Mouse (Mus musculus) ES-Bruce4 (cell line): ENCODE results near the gene Ip6k1.

Experiments used
- CTCF ChIP-seq: IDR thresholded peaks from one replicate; pipeline ENCODE4 v1.8.1; 2011; ENCODE audit warnings: low read depth, low read length
- POLR2A ChIP-seq: IDR thresholded peaks from one replicate; pipeline ENCODE4 v1.8.1; 2011; ENCODE audit warnings: low read length; ENCODE audit not compliant: insufficient read depth

DNA sequence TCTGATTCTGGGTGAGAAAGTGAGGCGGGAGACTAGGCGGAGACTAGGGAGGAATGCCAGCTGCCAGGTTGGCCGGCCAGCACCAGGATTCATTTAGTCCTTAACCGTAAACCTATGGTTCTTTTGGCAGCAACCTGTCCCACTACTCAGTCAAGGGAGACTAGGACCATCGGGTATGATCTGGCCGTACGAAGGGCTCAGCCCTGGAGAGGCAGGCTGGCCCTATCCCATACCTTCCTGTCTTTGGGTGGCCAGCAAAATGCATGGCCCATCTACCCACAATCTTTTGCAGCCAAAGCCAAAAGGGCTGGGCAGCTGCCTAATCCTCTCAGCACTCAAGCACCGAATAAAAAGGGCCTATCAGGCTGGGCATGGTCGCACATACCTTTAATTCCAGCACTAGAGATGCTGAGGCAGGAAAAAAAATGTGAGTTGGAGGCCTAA lies 70.2 kb downstream of the Ip6k1 start:
- TF ChIP-seq POLR2A (no peak), CTCF (no peak)
